Mouse (Mus musculus) brain, embryonic 14.5 days (tissue): ENCODE measurements around the gene Csgalnact2.

Experiments used
- CTCF ChIP-seq: fragments of 200-500 bp; IDR thresholded peaks from 2 replicates; pipeline ENCODE4 v1.5.1; 2012; ENCODE audit warnings: inconsistent platforms, mild to moderate bottlenecking, moderate library complexity, borderline replicate concordance; ENCODE audit not compliant: insufficient read depth, insufficient read length; ENCODE audit errors: extremely low read depth
- POLR2A ChIP-seq: fragments of 200-500 bp; IDR thresholded peaks from 2 replicates; pipeline ENCODE4 v1.6.1; 2012; ENCODE audit warnings: mild to moderate bottlenecking, inconsistent platforms, borderline replicate concordance; ENCODE audit not compliant: poor library complexity, insufficient read depth, insufficient read length, severe bottlenecking; ENCODE audit errors: extremely low read depth

- no peak for TF ChIP-seq CTCF
- no peak for TF ChIP-seq POLR2A
Observed at GRCm38 (mm10) chr6:118167013-118167412, 28.1 kb upstream of the Csgalnact2 start.
